Mouse (Mus musculus) liver, embryonic 11.5 days (tissue): Measurements from ENCODE around the gene Acacb. TPM values are rescaled to one million over a fixed set of nuclear protein-coding genes. Genes with fewer than 3 reads are reported as not detected.

Experiments
- ATAC-seq: fragments of 200-750 bp; cut with Nextera tagmentation; replicated peaks from 2 replicates; pipeline ENCODE4 v1.8.0; 2017; ENCODE audit warnings: moderate number of reproducible peaks, mild to moderate bottlenecking, moderate TSS enrichment, moderate library complexity; ENCODE audit not compliant: low FRiP score
- DNase-seq: peaks from one replicate; pipeline ENCODE4 v3.0.0-alpha.2; 2017; ENCODE audit warnings: low spot score
- H3K27ac ChIP-seq: fragments of 300-500 bp; sonication (generic); 2 replicates; pipeline ENCODE4 v1.5.1; 2014; ENCODE audit warnings: mild to moderate bottlenecking, low read depth, low read length, control low read depth
- H3K27me3 ChIP-seq: fragments of 300-500 bp; sonication (generic); replicated peaks from 2 replicates; pipeline ENCODE4 v1.6.1; 2014; ENCODE audit warnings: low read length, mixed read lengths; ENCODE audit not compliant: control insufficient read depth, insufficient read depth
- H3K36me3 ChIP-seq: fragments of 300-500 bp; sonication (generic); 2 replicates; pipeline ENCODE4 v1.6.1; 2014; ENCODE audit warnings: mild to moderate bottlenecking, low read length, moderate library complexity, mixed read lengths; ENCODE audit not compliant: control insufficient read depth, insufficient read depth
- H3K4me1 ChIP-seq: fragments of 300-500 bp; sonication (generic); replicated peaks from 2 replicates; pipeline ENCODE4 v1.6.1; 2014; ENCODE audit warnings: low read length, mixed read lengths; ENCODE audit not compliant: control insufficient read depth, insufficient read depth
- H3K4me2 ChIP-seq: fragments of 300-500 bp; sonication (generic); 2 replicates; pipeline ENCODE4 v1.6.1; 2014; ENCODE audit warnings: mild to moderate bottlenecking, control low read depth, moderate library complexity
- H3K4me3 ChIP-seq: fragments of 300-500 bp; sonication (generic); 2 replicates; pipeline ENCODE4 v1.5.1; 2014; ENCODE audit warnings: low read depth, low read length, control low read depth
- H3K9ac ChIP-seq: fragments of 300-500 bp; sonication (generic); 2 replicates; pipeline ENCODE4 v1.6.1; 2014; ENCODE audit warnings: low read depth, low read length, control low read depth
- H3K9me3 ChIP-seq: fragments of 300-500 bp; sonication (generic); 2 replicates; pipeline ENCODE4 v1.6.1; 2016; ENCODE audit warnings: low read length, inconsistent platforms, mixed read lengths; ENCODE audit not compliant: control insufficient read depth
- whole genome bisulfite sequencing: fragments of 180-500 bp; shearing (Covaris S2); extraction: QIAGEN DNeasy Blood & Tissue Kit; methylation state at CpG from one replicate; pipeline ENCODE4 v1.1.7; 2014; 5-methylcytosine and 5-hydroxymethylcytosine counted together
- polyA plus RNA-seq: library from polyadenylated mRNA; unstranded; fragments of >200 nt; fragmentation: Nextera tagmentation; extraction: Ambion mirVana; gene quantifications from 2 replicates; pipeline ENCODE4 v1.2.1, GENCODE M21; 2014

Gene Acacb
- polyA plus RNA-seq, 1 experiment from 2014 or later, result 0.86 TPM

DNA sequence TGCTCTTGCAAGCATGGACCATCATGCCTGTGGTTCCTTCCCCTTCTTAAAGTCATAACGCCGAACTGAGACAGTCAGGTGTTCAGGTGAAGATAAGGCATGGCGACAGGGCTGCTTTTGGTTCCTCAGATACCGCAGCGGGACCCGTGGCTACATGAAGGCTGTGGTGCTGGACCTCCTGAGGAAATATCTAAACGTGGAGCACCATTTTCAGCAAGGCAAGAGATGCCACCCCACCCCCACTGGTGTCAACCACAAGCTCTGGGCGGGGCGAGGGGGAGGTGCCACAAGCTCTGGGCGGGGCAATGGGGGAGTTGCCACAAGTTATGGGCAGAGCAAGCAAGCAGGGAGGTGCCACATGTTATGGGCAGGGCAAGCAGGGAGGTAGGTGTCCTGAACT, 66.8 kb downstream of the Acacb start:
- Histone ChIP-seq H3K4me1 (peaks cover 4% of the 10 kb centered on the region; the same call in 1 of the 2 replicates), H3K4me3 (no peak overlapping the region; the same call in 1 of the 2 replicates), H3K4me2 (peak overlapping the region; percentile 40), H3K27ac (no peak overlapping the region), H3K9ac (no peak overlapping the region), H3K27me3 (no peaks in the 10 kb centered on the region), H3K9me3 (no peaks in the 10 kb centered on the region), H3K36me3 (no peaks in the 10 kb centered on the region)
- 37% methylated on average over 10 of the region's 10 CpGs for WGBS
- DNase-seq, result peak; percentile 77
- peak; percentile 87 for ATAC-seq

GRCm38 (mm10) chr5:114218771-114219170, 72.4 kb downstream of the Acacb start:
- Histone ChIP-seq H3K4me2 (no peak overlapping the region), H3K9me3 (no peaks in the 10 kb centered on the region), H3K36me3 (0 out of 2 replicates have a peak, but pooled peaks cover under 1% of the 10 kb centered on the region), H3K4me3 (no peak overlapping the region), H3K27me3 (no peaks in the 10 kb centered on the region), H3K4me1 (no peaks in the 10 kb centered on the region; the same call in 1 of the 2 replicates), H3K27ac (no peak overlapping the region), H3K9ac (no peak overlapping the region)
- DNase-seq (no peak), ATAC-seq (no peak)
- WGBS, result 82% methylated on average over 14 of the region's 14 CpGs

DNA sequence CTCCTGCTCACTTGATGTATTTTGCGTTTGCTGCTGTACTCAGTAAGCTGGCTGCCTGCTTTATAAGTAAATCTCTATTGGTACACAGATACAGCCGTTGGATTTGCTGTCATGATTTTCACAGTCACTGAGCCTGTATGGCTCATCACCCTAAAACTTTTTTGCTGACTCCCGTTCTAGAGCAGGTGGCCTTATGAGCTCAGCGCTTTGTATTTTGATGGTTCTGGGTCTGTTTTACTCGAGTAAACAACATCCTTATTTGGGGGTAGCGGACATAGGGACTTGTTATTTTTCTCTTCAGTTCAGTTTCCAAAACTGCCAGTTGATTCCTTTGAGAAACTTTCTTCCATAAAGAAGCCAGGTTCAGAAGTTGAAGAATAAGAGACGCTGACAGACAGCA, 79.7 kb downstream of the Acacb start:
- Histone ChIP-seq H3K27me3 (no peaks in the 10 kb centered on the region), H3K4me3 (no peak overlapping the region), H3K27ac (no peak overlapping the region), H3K4me1 (no peaks in the 10 kb centered on the region), H3K4me2 (no peak overlapping the region), H3K36me3 (peaks cover 5% of the 10 kb centered on the region; the same call in 1 of the 2 replicates), H3K9me3 (0 out of 2 replicates have a peak, but pooled peaks cover 2% of the 10 kb centered on the region), H3K9ac (no peak overlapping the region)
- ATAC-seq (no peak), DNase-seq (no peak)
- WGBS, result 90% methylated on average over 7 of the region's 7 CpGs

DNA sequence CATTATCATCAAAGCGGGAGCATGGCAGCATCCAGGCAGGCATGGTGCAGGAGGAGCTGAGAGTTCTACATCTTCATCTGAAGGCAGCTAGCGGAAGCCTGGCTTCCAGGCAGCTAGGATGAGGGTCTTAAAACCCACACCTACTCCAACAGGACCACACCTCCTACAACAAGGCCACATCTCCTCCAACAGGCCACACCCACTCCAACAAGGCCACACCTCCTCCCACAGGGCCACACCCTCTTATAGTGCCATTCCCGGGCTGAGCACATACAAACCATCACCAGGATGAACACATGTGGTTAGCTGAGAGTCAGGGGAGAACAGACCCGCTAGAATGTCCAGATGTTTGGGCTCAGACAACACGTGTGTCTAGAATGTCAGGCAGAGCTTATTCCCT, 82.6 kb downstream of the Acacb start:
- no peak for ATAC-seq
- 69% methylated on average over 5 of the region's 5 CpGs for WGBS
- H3K27ac ChIP-seq, result no peak overlapping the region
- 0 out of 2 replicates have a peak, but pooled peaks cover 2% of the 10 kb centered on the region for H3K9me3 ChIP-seq
- H3K9ac ChIP-seq, result no peak overlapping the region
- H3K4me2 ChIP-seq, result no peak overlapping the region
- DNase-seq, result no peak
- peaks cover 3% of the 10 kb centered on the region; the same call in 1 of the 2 replicates for H3K36me3 ChIP-seq
- H3K4me1 ChIP-seq, result no peaks in the 10 kb centered on the region
- H3K27me3 ChIP-seq, result no peaks in the 10 kb centered on the region
- H3K4me3 ChIP-seq, result no peak overlapping the region

DNA sequence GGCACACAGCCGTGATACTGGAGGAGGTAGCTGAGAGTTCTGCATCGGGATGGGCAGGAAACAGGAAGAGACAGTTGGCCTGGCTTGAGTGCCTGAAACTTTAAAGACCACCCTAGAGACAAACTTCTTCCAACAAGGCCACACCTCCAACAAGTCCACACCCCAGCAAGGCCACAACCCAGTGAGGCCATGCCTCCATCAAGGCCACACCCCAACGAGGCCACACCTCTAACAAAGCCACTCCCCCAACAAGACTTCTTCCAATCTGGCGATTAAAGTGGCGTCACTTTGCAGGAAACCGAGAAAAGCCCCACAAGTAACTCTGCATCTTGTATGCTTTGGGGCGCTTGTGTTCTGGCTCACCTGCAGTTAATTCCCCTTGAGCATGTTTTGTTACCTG, 92.6 kb downstream of the Acacb start:
- 21% methylated on average over 7 of the region's 7 CpGs for WGBS
- no peak for DNase-seq
- no peak for ATAC-seq
- Histone ChIP-seq H3K9me3 (no peaks in the 10 kb centered on the region), H3K4me2 (no peak overlapping the region), H3K27me3 (no peaks in the 10 kb centered on the region; the same call in 1 of the 2 replicates), H3K27ac (no peak overlapping the region), H3K9ac (no peak overlapping the region), H3K4me3 (no peak overlapping the region), H3K4me1 (no peaks in the 10 kb centered on the region), H3K36me3 (no peaks in the 10 kb centered on the region)

- Histone ChIP-seq H3K4me3 (no peak overlapping the region), H3K36me3 (no peaks in the 10 kb centered on the region), H3K27me3 (no peaks in the 10 kb centered on the region; the same call in 1 of the 2 replicates), H3K9ac (no peak overlapping the region), H3K4me2 (no peak overlapping the region), H3K4me1 (no peaks in the 10 kb centered on the region), H3K27ac (no peak overlapping the region), H3K9me3 (no peaks in the 10 kb centered on the region)
- WGBS, result 49% methylated on average over 14 of the region's 14 CpGs
- no peak for ATAC-seq
- no peak for DNase-seq
Measured at GRCm38 (mm10) chr5:114239737-114240136, 93.4 kb downstream of the Acacb start.

GRCm38 (mm10) chr5:114246465-114246864, 100.1 kb downstream of the Acacb start:
- no peaks in the 10 kb centered on the region for H3K27me3 ChIP-seq
- no peak overlapping the region for H3K4me2 ChIP-seq
- no peak overlapping the region for H3K4me3 ChIP-seq
- no peaks in the 10 kb centered on the region for H3K36me3 ChIP-seq
- H3K4me1 ChIP-seq, result no peaks in the 10 kb centered on the region
- no peak for DNase-seq
- no peaks in the 10 kb centered on the region for H3K9me3 ChIP-seq
- 72% methylated on average over 7 of the region's 7 CpGs for WGBS
- no peak overlapping the region for H3K9ac ChIP-seq
- no peak for ATAC-seq
- H3K27ac ChIP-seq, result no peak overlapping the region

- Histone ChIP-seq H3K36me3 (no peaks in the 10 kb centered on the region), H3K4me1 (no peaks in the 10 kb centered on the region), H3K27me3 (no peaks in the 10 kb centered on the region), H3K27ac (no peak overlapping the region), H3K9me3 (no peaks in the 10 kb centered on the region), H3K4me2 (0 out of 2 replicates have a peak overlapping the region, but pooled peaks have one; percentile 6), H3K4me3 (no peak overlapping the region), H3K9ac (no peak overlapping the region)
- ATAC-seq, result no peak
- 15% methylated on average over 14 of the region's 14 CpGs for WGBS
- peak; percentile 76 for DNase-seq
Measured at GRCm38 (mm10) chr5:114248174-114248589, 101.8 kb downstream of the Acacb start.

DNA sequence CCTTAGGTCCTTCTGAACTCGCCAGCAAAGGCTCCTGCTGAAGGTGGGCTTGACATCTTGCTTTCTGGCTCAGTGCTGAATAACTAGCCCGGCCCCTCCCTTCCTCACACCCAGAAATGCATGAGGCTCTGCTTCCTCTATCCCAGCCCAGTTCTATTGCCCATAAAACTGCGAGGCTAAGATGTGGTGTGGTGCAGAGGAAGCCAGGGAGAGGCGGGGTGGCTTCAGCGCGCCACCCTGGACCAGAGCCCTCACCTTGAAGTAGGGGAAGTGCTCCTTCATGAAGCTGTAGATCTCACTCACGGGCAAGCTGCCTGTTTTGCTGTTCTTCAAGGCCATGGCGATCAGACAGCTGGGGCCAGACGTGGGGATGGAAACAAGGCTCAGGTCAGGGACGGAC, 113.2 kb downstream of the Acacb start:
- Histone ChIP-seq H3K4me2 (no peak overlapping the region), H3K9ac (no peak overlapping the region), H3K27ac (no peak overlapping the region), H3K4me3 (no peak overlapping the region), H3K9me3 (no peaks in the 10 kb centered on the region), H3K36me3 (no peaks in the 10 kb centered on the region), H3K27me3 (no peaks in the 10 kb centered on the region; the same call in 1 of the 2 replicates), H3K4me1 (no peaks in the 10 kb centered on the region)
- DNase-seq (no peak), ATAC-seq (no peak)
- WGBS, result 69% methylated on average over 10 of the region's 10 CpGs
